Mouse (Mus musculus) heart, adult 8-10 months (tissue): Measurements from ENCODE around the gene Olfr126. TPM values are rescaled to one million over a fixed set of nuclear protein-coding genes. Genes with fewer than 3 reads are reported as not detected.

Experiments
- DNase-seq: peaks from one replicate; pipeline ENCODE4 v3.0.0; 2022; ENCODE audit warnings: low spot score
- total RNA-seq, 4 experiments: library from RNA; stranded (reverse); gene quantifications; 2 replicates each; pipeline ENCODE4 v1.2.4; 2022

Olfr126 gene
- not detected for total RNA-seq

- DNase-seq: no peak
Observed at GRCm38 (mm10) chr17:37847183-37847582, at the start of gene Olfr126. TSS of gene Olfr126 (plus strand) at chr17:37847483.

- no peak for DNase-seq
Observed at GRCm38 (mm10) chr17:37799588-37799987, 47.7 kb upstream of the Olfr126 start, which contains the start of gene Olfr124. TSS of gene Olfr124 (plus strand) at chr17:37799888.

- no peak for DNase-seq
Observed at GRCm38 (mm10) chr17:37832649-37833048, 14.6 kb upstream of the Olfr126 start, which contains the start of gene Olfr125. TSS of gene Olfr125 (plus strand) at chr17:37832949.

GRCm38 (mm10) chr17:37863901-37864300 lies 16.6 kb downstream of the Olfr126 start:
- DNase-seq: no peak

GRCm38 (mm10) chr17:37869676-37870205 lies 22.5 kb downstream of the Olfr126 start:
- DNase-seq: no peak

DNA sequence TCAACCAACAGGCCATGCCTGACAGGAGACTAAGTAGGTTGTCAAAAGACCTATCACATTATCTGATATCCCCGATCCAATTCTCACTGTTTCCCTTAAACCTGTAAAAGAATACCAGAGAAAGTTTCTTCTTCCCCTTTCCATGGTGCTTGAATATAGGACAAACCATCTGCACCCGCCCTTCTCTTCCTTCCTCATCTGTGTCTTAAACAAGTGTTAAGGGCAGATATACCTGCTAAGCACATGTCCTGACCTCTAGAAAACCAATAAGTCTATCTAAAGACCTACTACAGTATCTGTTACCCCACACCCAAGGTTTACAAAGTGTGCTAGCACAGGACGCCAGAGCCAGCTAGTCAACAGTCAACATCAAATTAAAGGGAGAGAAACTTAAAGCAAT lies 26.5 kb downstream of the Olfr126 start:
- no peak for DNase-seq

DNA sequence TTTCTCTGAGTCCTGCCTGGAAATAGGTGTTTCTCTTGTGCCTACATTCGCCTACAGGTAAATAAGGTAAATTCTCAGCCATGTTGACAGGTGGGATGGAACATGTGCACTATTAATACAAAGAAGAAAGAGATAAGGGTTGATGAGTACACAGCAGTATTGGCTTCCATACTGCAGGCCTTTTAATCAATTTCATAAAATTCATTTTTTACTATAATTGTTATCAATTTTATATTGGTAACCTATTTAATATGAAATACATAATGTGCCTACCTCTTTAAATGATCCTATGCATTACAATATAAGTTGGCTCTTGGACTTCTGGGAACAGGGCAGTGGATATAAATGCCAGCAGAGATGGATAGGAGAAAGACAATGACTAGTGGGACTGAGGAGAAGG lies 52.9 kb downstream of the Olfr126 start, which contains the start of gene Olfr127:
Olfr127 (plus strand) TSS at position 301 of the 400 bp plus-strand sequence.
- DNase-seq: no peak

Other genes with a start within 250 kb of the Olfr126 start
- gene Olfr115, start 220.4 kb upstream of the Olfr126 start, total RNA-seq: not detected
- not detected for gene Olfr116, start 220.3 kb upstream of the Olfr126 start, total RNA-seq
- gene Olfr117, start 183.7 kb upstream of the Olfr126 start, total RNA-seq: not detected
- gene Olfr118, start 180.5 kb upstream of the Olfr126 start, total RNA-seq: not detected
- gene Olfr119, start 150.9 kb upstream of the Olfr126 start, total RNA-seq: not detected
- gene Olfr120, start 125.7 kb upstream of the Olfr126 start, total RNA-seq: not detected
- not detected for gene Olfr121, start 98.6 kb upstream of the Olfr126 start, total RNA-seq
- not detected for gene Olfr122, start 78.9 kb upstream of the Olfr126 start, total RNA-seq
- not detected for gene Olfr123, start 54.0 kb upstream of the Olfr126 start, total RNA-seq
- gene Olfr124, start 47.6 kb upstream of the Olfr126 start, total RNA-seq: not detected
- gene Olfr125, start 14.5 kb upstream of the Olfr126 start, total RNA-seq: not detected
- gene Olfr127, start 53.0 kb downstream of the Olfr126 start, total RNA-seq: not detected
- not detected for gene Olfr128, start 73.1 kb downstream of the Olfr126 start, total RNA-seq
- gene Olfr761, start 105.6 kb downstream of the Olfr126 start, total RNA-seq: not detected
- gene Olfr129, start 212.6 kb downstream of the Olfr126 start, total RNA-seq: not detected
- gene Olfr130, start 216.4 kb downstream of the Olfr126 start, total RNA-seq: not detected
- not detected for gene Olfr131, start 241.2 kb downstream of the Olfr126 start, total RNA-seq